Mouse (Mus musculus): ENCODE measurements around the gene Abca7. TPM values are rescaled to one million over a fixed set of nuclear protein-coding genes. Genes with fewer than 3 reads are reported as not detected.
A peak's percentile ranks its signal among the peaks of the same experiment; 100 is the strongest.

Gene Abca7
- polyA plus RNA-seq, 1 experiment from 2014 or later = 8.1 TPM

GRCm38 (mm10) chr10:80025889-80026288 is 29.6 kb downstream of the Abca7 start:
- H3K27me3 ChIP-seq = no peaks in the 10 kb centered on the region; the same call in 1 of the 2 replicates
- H3K9me3 ChIP-seq = no peaks in the 10 kb centered on the region
- H3K4me1 ChIP-seq (replicated peaks) = no peaks in the 10 kb centered on the region
- H3K4me3 ChIP-seq = no peak overlapping the region
- no peak overlapping the region for H3K27ac ChIP-seq (replicated peaks)
- WGBS = 59% methylated on average over 12 of the region's 12 CpGs
- ATAC-seq (ENCODE audit: low read depth) = no peak
- H3K36me3 ChIP-seq = no peaks in the 10 kb centered on the region
- no peak overlapping the region for H3K4me2 ChIP-seq
- no peak overlapping the region for H3K9ac ChIP-seq

- H3K27ac ChIP-seq (replicated peaks) = no peak overlapping the region
- no peaks in the 10 kb centered on the region for H3K9me3 ChIP-seq
- H3K4me3 ChIP-seq = no peak overlapping the region
- no peaks in the 10 kb centered on the region for H3K36me3 ChIP-seq
- WGBS = 77% methylated on average over 20 of the region's 20 CpGs
- H3K9ac ChIP-seq = no peak overlapping the region
- ATAC-seq (ENCODE audit: low read depth) = no peak
- H3K4me1 ChIP-seq (replicated peaks) = no peaks in the 10 kb centered on the region
- H3K27me3 ChIP-seq = no peaks in the 10 kb centered on the region
- no peak overlapping the region for H3K4me2 ChIP-seq
These were observed 31.6 kb downstream of the Abca7 start for GRCm38 (mm10) chr10:80027681-80028520.

GRCm38 (mm10) chr10:80028521-80028846 is 32.2 kb downstream of the Abca7 start:
- 92% methylated on average over 13 of the region's 13 CpGs for WGBS
- Histone ChIP-seq H3K4me3 (no peak overlapping the region), H3K4me1 (replicated peaks) (no peaks in the 10 kb centered on the region), H3K4me2 (no peak overlapping the region), H3K27ac (replicated peaks) (no peak overlapping the region), H3K36me3 (no peaks in the 10 kb centered on the region), H3K27me3 (no peaks in the 10 kb centered on the region), H3K9ac (no peak overlapping the region), H3K9me3 (no peaks in the 10 kb centered on the region)
- ATAC-seq (ENCODE audit: low read depth) = no peak

- Histone ChIP-seq H3K27me3 (no peaks in the 10 kb centered on the region), H3K4me2 (no peak overlapping the region), H3K27ac (replicated peaks) (no peak overlapping the region), H3K4me1 (replicated peaks) (no peaks in the 10 kb centered on the region; the same call in 1 of the 2 replicates), H3K36me3 (peaks cover 9% of the 10 kb centered on the region), H3K9me3 (no peaks in the 10 kb centered on the region), H3K4me3 (no peak overlapping the region), H3K9ac (no peak overlapping the region)
- WGBS = 80% methylated on average over 9 of the region's 9 CpGs
- no peak for ATAC-seq (ENCODE audit: low read depth)
These were observed 33.9 kb downstream of the Abca7 start for GRCm38 (mm10) chr10:80030191-80030590.

DNA sequence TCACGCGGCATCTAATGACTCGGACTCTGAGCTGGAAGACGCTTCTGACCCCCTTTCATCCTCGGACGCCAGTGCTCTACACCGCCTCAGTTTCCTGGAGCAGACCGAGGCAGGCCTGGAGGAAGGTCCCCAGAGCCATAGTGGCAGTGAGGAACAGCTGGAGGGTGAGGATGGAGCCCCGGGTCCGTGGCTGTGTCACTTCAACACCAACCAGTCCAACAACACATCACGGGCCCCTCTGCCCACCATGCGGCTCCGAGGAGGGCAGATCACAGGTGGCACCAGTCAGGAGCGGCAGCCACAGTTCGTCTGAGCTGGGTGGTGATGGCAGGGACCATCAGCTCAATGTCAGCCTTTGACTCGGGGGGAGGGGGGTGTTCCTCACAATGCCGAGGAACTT is 34.4 kb downstream of the Abca7 start:
- Histone ChIP-seq H3K4me1 (replicated peaks) (no peaks in the 10 kb centered on the region; the same call in 1 of the 2 replicates), H3K4me2 (no peak overlapping the region), H3K36me3 (peaks cover 14% of the 10 kb centered on the region), H3K4me3 (no peak overlapping the region), H3K9me3 (no peaks in the 10 kb centered on the region), H3K27me3 (no peaks in the 10 kb centered on the region), H3K9ac (no peak overlapping the region), H3K27ac (replicated peaks) (no peak overlapping the region)
- WGBS = 87% methylated on average over 17 of the region's 17 CpGs
- ATAC-seq (ENCODE audit: low read depth) = no peak

- WGBS = 78% methylated on average over 5 of the region's 5 CpGs
These were observed 36.6 kb downstream of the Abca7 start for GRCm38 (mm10) chr10:80032799-80033480.

GRCm38 (mm10) chr10:80033511-80034391 is 37.5 kb downstream of the Abca7 start:
- H3K9ac ChIP-seq = no peak overlapping the region
- no peak overlapping the region for H3K4me3 ChIP-seq
- no peak for ATAC-seq (ENCODE audit: low read depth)
- H3K27ac ChIP-seq (replicated peaks) = peak overlapping the region; percentile 23; the same call in 1 of the 2 replicates
- H3K27me3 ChIP-seq = no peaks in the 10 kb centered on the region
- H3K4me2 ChIP-seq = no peak overlapping the region
- H3K9me3 ChIP-seq = no peaks in the 10 kb centered on the region
- peaks cover 39% of the 10 kb centered on the region for H3K36me3 ChIP-seq
- H3K4me1 ChIP-seq (replicated peaks) = peaks cover 15% of the 10 kb centered on the region
- 42% methylated on average over 9 of the region's 9 CpGs for WGBS

More at GRCm38 (mm10) chr10:80032799-80033480, 36.6 kb downstream of the Abca7 start:
- no peak for ATAC-seq (ENCODE audit: low read depth)
- no peaks in the 10 kb centered on the region for H3K27me3 ChIP-seq
- peak overlapping the region; percentile 23; the same call in 1 of the 2 replicates for H3K27ac ChIP-seq (replicated peaks)
- peak overlapping the region; percentile 14 for H3K9ac ChIP-seq
- H3K4me3 ChIP-seq = no peak overlapping the region
- peaks cover 36% of the 10 kb centered on the region for H3K36me3 ChIP-seq
- peaks cover 7% of the 10 kb centered on the region for H3K4me1 ChIP-seq (replicated peaks)
- H3K9me3 ChIP-seq = no peaks in the 10 kb centered on the region
- H3K4me2 ChIP-seq = no peak overlapping the region

- Histone ChIP-seq H3K27me3 (no peaks in the 10 kb centered on the region), H3K4me2 (no peak overlapping the region), H3K36me3 (peaks cover 39% of the 10 kb centered on the region), H3K9me3 (no peaks in the 10 kb centered on the region), H3K27ac (replicated peaks) (0 out of 2 replicates have a peak overlapping the region, but pooled peaks have one; percentile 18), H3K4me3 (no peak overlapping the region), H3K9ac (0 out of 2 replicates have a peak overlapping the region, but pooled peaks have one; percentile 1), H3K4me1 (replicated peaks) (peaks cover 20% of the 10 kb centered on the region)
- no peak for ATAC-seq (ENCODE audit: low read depth)
- 75% methylated on average over 8 of the region's 8 CpGs for WGBS
These were observed 38.9 kb downstream of the Abca7 start for GRCm38 (mm10) chr10:80035148-80035547.

- WGBS = 89% methylated on average over 5 of the region's 5 CpGs
- Histone ChIP-seq H3K36me3 (peaks cover 39% of the 10 kb centered on the region), H3K27me3 (no peaks in the 10 kb centered on the region), H3K4me1 (replicated peaks) (peaks cover 20% of the 10 kb centered on the region), H3K9ac (0 out of 2 replicates have a peak overlapping the region, but pooled peaks have one; percentile 1), H3K27ac (replicated peaks) (0 out of 2 replicates have a peak overlapping the region, but pooled peaks have one; percentile 18), H3K9me3 (no peaks in the 10 kb centered on the region), H3K4me2 (no peak overlapping the region), H3K4me3 (no peak overlapping the region)
- ATAC-seq (ENCODE audit: low read depth) = no peak
These were observed 39.4 kb downstream of the Abca7 start for GRCm38 (mm10) chr10:80035686-80036085.

DNA sequence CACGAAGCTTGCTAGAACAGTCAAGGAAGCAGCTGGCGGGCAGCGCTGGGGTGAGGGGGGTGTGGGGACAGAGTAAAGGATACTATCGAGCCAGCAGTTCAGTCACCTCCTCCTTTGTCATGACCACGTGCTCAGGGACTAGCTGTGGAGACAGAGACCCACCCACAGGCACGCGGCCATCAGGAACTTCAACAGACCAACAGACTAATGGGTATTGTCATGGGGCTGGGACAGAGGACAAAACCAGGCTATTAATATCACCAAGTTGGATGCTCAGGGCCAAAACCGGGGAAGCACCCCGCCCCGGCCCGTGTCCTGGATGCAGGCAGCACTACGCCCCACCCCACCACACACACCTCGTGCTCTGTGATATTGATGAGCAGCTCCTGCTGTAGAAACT is 40.5 kb downstream of the Abca7 start:
- Histone ChIP-seq H3K4me1 (replicated peaks) (peaks cover 20% of the 10 kb centered on the region), H3K27me3 (no peaks in the 10 kb centered on the region), H3K9ac (no peak overlapping the region), H3K9me3 (no peaks in the 10 kb centered on the region), H3K4me3 (no peak overlapping the region), H3K27ac (replicated peaks) (no peak overlapping the region), H3K4me2 (no peak overlapping the region), H3K36me3 (peaks cover 39% of the 10 kb centered on the region)
- ATAC-seq (ENCODE audit: low read depth) = no peak
- 94% methylated on average over 13 of the region's 13 CpGs for WGBS

DNA sequence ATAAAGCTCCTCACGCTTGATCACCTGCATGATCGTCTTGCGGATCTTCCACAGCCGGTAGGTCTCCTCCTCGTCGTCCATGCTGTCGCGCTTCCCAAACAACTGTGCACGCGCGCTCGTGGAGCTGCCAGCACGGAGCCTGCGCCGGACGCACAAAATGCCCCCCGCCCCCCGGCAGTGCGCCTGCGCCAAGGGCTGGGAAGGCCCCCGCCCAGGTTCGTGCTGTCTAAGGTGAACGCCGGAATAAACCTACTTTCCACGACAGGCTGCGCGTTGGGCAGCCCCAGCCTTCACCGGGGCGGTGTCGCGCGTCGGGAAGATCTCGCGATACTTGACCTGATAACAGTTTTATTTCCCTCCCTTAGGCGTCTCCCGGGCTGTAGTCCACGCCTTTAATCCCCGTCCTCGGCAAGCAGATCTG is 43.3 kb downstream of the Abca7 start, which contains the start of gene Polr2e:
Polr2e (minus strand) TSS at position 237 of the 421 bp plus-strand sequence.
- peak within 1 kb of the TSS; percentile 89 for H3K4me2 ChIP-seq
- peaks cover 37% of the 10 kb centered on the region for H3K36me3 ChIP-seq
- H3K27me3 ChIP-seq = no peaks in the 10 kb centered on the region
- H3K4me1 ChIP-seq (replicated peaks) = peaks cover 26% of the 10 kb centered on the region
- peak; percentile 96 for ATAC-seq (ENCODE audit: low read depth)
- peak within 1 kb of the TSS; percentile 86 for H3K4me3 ChIP-seq
- WGBS = 0% methylated on average over 40 of the region's 40 CpGs
- peak within 1 kb of the TSS; percentile 71 for H3K27ac ChIP-seq (replicated peaks)
- no peaks in the 10 kb centered on the region for H3K9me3 ChIP-seq
- peak within 1 kb of the TSS; percentile 86 for H3K9ac ChIP-seq
